Mouse (Mus musculus): ENCODE measurements around the gene Shoc2. TPM values are rescaled to one million over a fixed set of nuclear protein-coding genes. Genes with fewer than 3 reads are reported as not detected.
"Not testable (repeated sequence)": the region's sequence is repeated elsewhere in the genome, so short reads cannot be mapped to it uniquely, and the experiment has no call there.

The Shoc2 gene
- total and polyA plus RNA-seq, 3 experiments = 12.3 to 26.1 (median 25.4) TPM

DNA sequence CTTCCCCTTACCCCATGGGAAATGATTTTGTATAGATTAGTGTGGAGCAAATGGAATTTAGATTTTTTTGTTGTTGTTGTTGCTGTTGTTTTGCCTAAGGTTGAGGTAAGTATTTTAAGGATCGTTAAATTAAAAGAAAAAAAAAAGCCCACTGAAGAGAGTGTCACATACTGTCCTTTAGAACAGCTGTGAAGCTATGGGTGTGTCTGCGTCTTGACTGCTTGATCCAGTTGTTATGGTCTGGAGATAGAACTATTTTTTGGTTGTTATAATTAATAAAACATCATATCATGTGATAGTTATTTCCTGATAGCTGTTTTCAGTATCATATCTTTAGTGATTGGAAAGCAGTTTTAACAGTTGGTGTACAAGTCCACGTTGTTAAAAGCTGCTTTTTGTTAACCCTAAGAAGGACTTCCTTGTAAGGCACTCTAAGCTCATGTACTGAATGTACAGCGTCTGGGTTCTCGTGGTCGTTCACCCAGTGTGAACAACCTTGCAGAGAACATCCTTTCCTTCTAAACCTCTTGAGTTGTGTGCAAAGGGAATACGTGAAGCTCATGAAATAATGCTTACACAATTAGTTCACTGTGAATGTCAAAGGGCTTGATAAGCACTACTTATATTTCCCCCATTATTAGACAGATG, 39.1 kb upstream of the Shoc2 start:
- Histone ChIP-seq H3K9ac (ENCODE audit: low read depth, low read length) (no peak overlapping the region; the same call in 1 of the 2 replicates), H3K27ac (no peak overlapping the region)

DNA sequence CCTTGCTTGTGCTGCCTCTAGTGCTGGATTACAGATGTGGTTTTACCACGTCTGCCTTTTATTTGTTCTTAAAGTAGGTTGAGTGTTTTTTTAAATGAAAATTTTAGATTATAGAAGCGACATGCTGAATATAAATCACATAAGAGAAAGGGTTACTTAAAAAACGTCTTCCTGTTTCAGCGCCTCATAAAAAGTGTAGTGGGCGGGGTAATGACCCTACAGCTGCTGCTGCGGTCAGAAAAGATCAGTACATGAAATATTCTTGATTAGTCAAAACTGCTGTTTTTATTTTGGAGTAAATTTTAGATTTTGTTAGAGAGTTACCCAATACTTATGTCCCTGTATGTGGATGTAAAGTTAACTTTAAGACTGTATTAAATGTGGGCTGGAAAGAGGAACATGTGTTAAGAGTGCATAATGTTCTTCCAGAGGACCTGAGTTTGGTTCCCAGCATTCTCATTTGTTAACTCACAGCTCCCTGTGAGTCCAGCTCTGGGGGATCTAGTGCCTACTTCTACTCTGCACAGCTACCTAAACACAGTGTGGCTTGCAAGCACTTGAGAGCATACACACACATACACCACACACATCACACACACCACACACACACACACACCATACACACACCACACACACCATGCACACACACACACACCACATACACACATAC, 37.9 kb upstream of the Shoc2 start:
- peaks cover 15% of the 10 kb centered on the region for H3K4me1 ChIP-seq (ENCODE audit: control insufficient read depth, insufficient read depth, low read length)
- no peaks in the 10 kb centered on the region; the same call in none of the 2 replicates for H3K36me3 ChIP-seq (ENCODE audit: control insufficient read depth, insufficient read depth, low read length)
- H3K27ac ChIP-seq = no peak overlapping the region
- no peak overlapping the region for H3K4me3 ChIP-seq
- peak; percentile 17; the same call in 1 of the 2 replicates for TF ChIP-seq CTCF (IDR thresholded peaks at IDR 0.05)
- no peak for TF ChIP-seq EP300 (IDR thresholded peaks at IDR 0.05; ENCODE audit: insufficient read depth, low read depth, low read length)
- H3K27me3 ChIP-seq (ENCODE audit: control insufficient read depth, insufficient read depth, low read length) = no peaks in the 10 kb centered on the region
- H3K79me2 ChIP-seq (replicated peaks; ENCODE audit: control insufficient read depth, insufficient read depth, low read length) = peaks cover 6% of the 10 kb centered on the region; the same call in 1 of the 2 replicates
- H3K9ac ChIP-seq (ENCODE audit: low read depth, low read length) = no peak overlapping the region
- WGBS = 34% methylated on average over 6 of the region's 6 CpGs
- intact Hi-C loops (cut with DNase I) = loop anchor here (10.0 kb wide), 1 partner anchor 261 kb away; no protein-coding TSS in a partner anchor
- no peak for DNase-seq

More for the DNA sequence above, 39.1 kb upstream of the Shoc2 start:
- 25% methylated on average over 7 of the region's 7 CpGs for WGBS
- intact Hi-C loops (cut with DNase I) = loop anchor here (5.0 to 10.0 kb wide), 3 partner anchors 53 to 260 kb away; no protein-coding TSS in a partner anchor
- Histone ChIP-seq H3K27me3 (ENCODE audit: control insufficient read depth, insufficient read depth, low read length) (no peaks in the 10 kb centered on the region), H3K4me3 (peak overlapping the region; percentile 70), H3K36me3 (ENCODE audit: control insufficient read depth, insufficient read depth, low read length) (no peaks in the 10 kb centered on the region; the same call in none of the 2 replicates), H3K4me1 (ENCODE audit: control insufficient read depth, insufficient read depth, low read length) (peaks cover 15% of the 10 kb centered on the region), H3K79me2 (replicated peaks; ENCODE audit: control insufficient read depth, insufficient read depth, low read length) (peaks cover 6% of the 10 kb centered on the region; the same call in 1 of the 2 replicates)
- no peak for TF ChIP-seq EP300 (IDR thresholded peaks at IDR 0.05; ENCODE audit: insufficient read depth, low read depth, low read length)
- TF ChIP-seq CTCF (IDR thresholded peaks at IDR 0.05) = no peak
- no peak for TF ChIP-seq POLR2A (IDR thresholded peaks at IDR 0.05; ENCODE audit: insufficient read depth, low read depth, low read length)
- no peak for DNase-seq

DNA sequence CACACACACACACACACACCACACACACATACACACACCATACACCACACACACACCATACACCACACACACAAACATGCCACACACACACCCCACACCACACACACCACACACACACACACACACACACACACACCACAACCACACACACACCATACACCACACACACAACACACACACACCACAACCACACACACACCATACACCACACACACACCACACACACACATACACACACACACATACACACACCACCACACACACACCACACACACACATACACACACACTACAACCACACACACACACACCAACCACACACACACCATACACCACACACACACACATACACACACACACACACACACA, 37.4 kb upstream of the Shoc2 start:
- H3K36me3 ChIP-seq (ENCODE audit: control insufficient read depth, insufficient read depth, low read length); H3K79me2 ChIP-seq (replicated peaks; ENCODE audit: control insufficient read depth, insufficient read depth, low read length); H3K27me3 ChIP-seq (ENCODE audit: control insufficient read depth, insufficient read depth, low read length); DNase-seq; H3K9ac ChIP-seq (ENCODE audit: low read depth, low read length); H3K27ac ChIP-seq; H3K4me3 ChIP-seq: not testable (repeated sequence)
- intact Hi-C loops (cut with DNase I) = loop anchor here (10.0 kb wide), 1 partner anchor 262 kb away; no protein-coding TSS in a partner anchor
- H3K4me1 ChIP-seq (ENCODE audit: control insufficient read depth, insufficient read depth, low read length) = peaks cover 14% of the 10 kb centered on the region

DNA sequence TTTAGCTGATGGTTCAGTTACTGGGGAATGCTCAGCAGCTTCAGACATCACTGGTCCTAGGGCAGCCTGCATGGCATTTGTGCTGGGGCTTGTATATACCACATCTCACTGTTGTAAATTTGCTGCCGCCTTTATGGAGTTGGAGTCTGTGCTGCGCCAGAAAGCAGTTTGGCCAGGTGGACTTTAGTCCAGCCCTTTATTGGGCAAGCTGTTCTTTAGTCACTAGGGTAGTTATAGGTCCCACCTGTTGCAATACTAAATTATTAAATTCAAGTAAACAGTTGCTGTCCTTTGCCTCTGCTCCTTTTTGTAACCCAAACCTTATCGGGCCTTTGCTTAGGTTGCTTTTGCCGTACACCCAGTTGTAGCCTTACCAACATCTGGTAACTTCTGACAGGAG, 29.2 kb upstream of the Shoc2 start:
- intact Hi-C loops (cut with DNase I) = no loop called here
- TF ChIP-seq POLR2A (IDR thresholded peaks at IDR 0.05; ENCODE audit: insufficient read depth, low read depth, low read length) (no peak), EP300 (IDR thresholded peaks at IDR 0.05; ENCODE audit: insufficient read depth, low read depth, low read length) (no peak), CTCF (IDR thresholded peaks at IDR 0.05) (no peak)
- Histone ChIP-seq H3K9ac (ENCODE audit: low read depth, low read length) (no peak overlapping the region), H3K27ac (no peak overlapping the region), H3K4me3 (no peak overlapping the region), H3K4me1 (ENCODE audit: control insufficient read depth, insufficient read depth, low read length) (peaks cover 2% of the 10 kb centered on the region; the same call in 1 of the 2 replicates), H3K27me3 (ENCODE audit: control insufficient read depth, insufficient read depth, low read length) (no peaks in the 10 kb centered on the region), H3K36me3 (ENCODE audit: control insufficient read depth, insufficient read depth, low read length) (peaks cover 11% of the 10 kb centered on the region), H3K79me2 (replicated peaks; ENCODE audit: control insufficient read depth, insufficient read depth, low read length) (no peaks in the 10 kb centered on the region)
- 95% methylated on average over 4 of the region's 4 CpGs for WGBS
- no peak for DNase-seq

DNA sequence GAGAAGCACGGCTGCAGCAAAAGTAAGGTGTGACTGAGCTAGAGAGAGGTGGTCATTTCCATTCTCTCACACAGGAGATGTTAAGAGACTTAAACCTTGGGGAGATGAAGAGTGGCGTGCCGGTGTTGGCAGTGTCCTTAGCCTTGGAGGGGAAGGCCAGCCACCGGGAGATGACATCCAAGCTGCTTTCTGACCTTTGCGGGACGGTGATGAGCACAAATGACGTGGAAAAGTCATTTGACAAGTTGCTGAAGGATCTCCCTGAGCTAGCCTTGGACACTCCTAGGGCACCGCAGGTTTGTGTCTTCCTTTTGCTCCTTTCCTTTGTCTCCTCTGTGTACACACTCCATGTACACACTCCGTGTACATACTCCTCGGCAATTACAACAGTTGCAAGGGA, 24.6 kb upstream of the Shoc2 start:
- H3K4me1 ChIP-seq (ENCODE audit: control insufficient read depth, insufficient read depth, low read length) = no peaks in the 10 kb centered on the region
- H3K27ac ChIP-seq = no peak overlapping the region
- WGBS = 91% methylated on average over 10 of the region's 10 CpGs
- TF ChIP-seq POLR2A (IDR thresholded peaks at IDR 0.05; ENCODE audit: insufficient read depth, low read depth, low read length) (no peak), CTCF (IDR thresholded peaks at IDR 0.05) (no peak), EP300 (IDR thresholded peaks at IDR 0.05; ENCODE audit: insufficient read depth, low read depth, low read length) (no peak)
- H3K27me3 ChIP-seq (ENCODE audit: control insufficient read depth, insufficient read depth, low read length) = no peaks in the 10 kb centered on the region
- H3K4me3 ChIP-seq = no peak overlapping the region
- H3K79me2 ChIP-seq (replicated peaks; ENCODE audit: control insufficient read depth, insufficient read depth, low read length) = no peaks in the 10 kb centered on the region
- intact Hi-C loops (cut with DNase I) = no loop called here
- no peaks in the 10 kb centered on the region for H3K36me3 ChIP-seq (ENCODE audit: control insufficient read depth, insufficient read depth, low read length)
- H3K9ac ChIP-seq (ENCODE audit: low read depth, low read length) = no peak overlapping the region
- no peak for DNase-seq

DNA sequence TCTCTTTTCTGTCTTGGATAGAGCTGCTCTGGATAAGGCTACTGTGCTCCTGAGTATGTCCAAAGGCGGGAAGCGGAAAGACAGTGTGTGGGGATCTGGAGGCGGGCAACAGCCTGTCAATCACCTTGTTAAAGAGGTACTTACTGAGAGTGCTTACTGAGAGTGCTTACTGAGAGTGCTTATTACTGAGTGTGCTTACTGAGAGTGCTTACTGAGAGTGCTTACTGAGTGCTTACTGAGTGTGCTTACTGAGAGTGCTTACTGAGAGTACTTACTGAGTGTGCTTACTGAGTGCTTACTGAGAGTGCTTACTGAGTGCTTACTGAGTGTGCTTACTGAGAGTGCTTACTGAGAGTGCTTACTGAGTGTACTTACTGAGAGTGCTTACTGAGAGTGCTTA, 22.1 kb upstream of the Shoc2 start:
- intact Hi-C loops (cut with DNase I); H3K9ac ChIP-seq (ENCODE audit: low read depth, low read length); H3K4me3 ChIP-seq; H3K36me3 ChIP-seq (ENCODE audit: control insufficient read depth, insufficient read depth, low read length); H3K27ac ChIP-seq; DNase-seq; H3K4me1 ChIP-seq (ENCODE audit: control insufficient read depth, insufficient read depth, low read length); H3K27me3 ChIP-seq (ENCODE audit: control insufficient read depth, insufficient read depth, low read length); H3K79me2 ChIP-seq (replicated peaks; ENCODE audit: control insufficient read depth, insufficient read depth, low read length): not testable (repeated sequence)
- 92% methylated on average over 3 of the region's 3 CpGs for WGBS
